Mouse (Mus musculus): ENCODE data around the gene Nadk.

- TF ChIP-seq POLR2A (IDR thresholded peaks at IDR 0.05; ENCODE audit: low read depth, low read length) (no peak), CTCF (conservative IDR thresholded peaks at IDR 0.05; ENCODE audit: insufficient read depth, insufficient read length, low read depth, low read length) (no peak)
These were observed 2.7 kb upstream of the Nadk start for GRCm38 (mm10) chr4:155559454-155559853.

All from kidney, adult 2 months (tissue).